In the genomic region with DNA sequence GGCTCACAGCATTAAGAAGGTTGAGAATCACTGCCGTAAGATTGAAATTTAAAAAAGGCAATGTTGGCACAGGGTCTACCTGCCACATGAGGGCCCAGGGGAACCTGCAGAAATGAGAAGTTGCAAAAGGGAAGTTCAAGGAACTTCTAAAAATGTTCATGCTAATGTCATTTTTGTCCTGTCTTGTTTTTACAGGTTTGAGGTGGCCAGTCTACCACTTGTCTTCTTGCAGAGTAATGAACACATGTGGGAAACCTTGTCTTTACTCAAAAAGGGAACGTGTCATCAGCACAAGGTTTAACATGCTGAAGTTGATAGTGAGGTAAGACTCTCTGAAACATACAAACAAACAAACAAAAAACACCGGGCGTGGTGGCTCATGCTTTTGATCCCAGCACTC, we compare ENCODE assay signal across 27 mouse cellular contexts.
A peak's percentile ranks its signal among the peaks of the same experiment; 100 is the strongest.
DNase-seq lines count a peak whose midpoint lies in the region; TF ChIP-seq lines count a peak whose summit lies in the region.
"Had no signal": no experiment of that assay in that cellular context is flagged by ENCODE, and none has a peak within 500 bp of the region (broad histone marks: within the 10 kb centered on the region; RNA-seq: fewer than 3 reads in every experiment).

No protein-coding gene starts in this region.

- TF ChIP-seq RAD21 in MEL (IDR thresholded peaks at IDR 0.05; ENCODE audit: low read depth, low read length) = no peak

- TF ChIP-seq CTCF in MEL (IDR thresholded peaks at IDR 0.05 in 2 of 3, conservative IDR thresholded peaks at IDR 0.05 in 1 of 3; ENCODE audit: control insufficient read depth in 1 of 3, insufficient read depth in 1 of 3, low read depth in 2 of 3, low read length in 3 of 3, poor library complexity in 1 of 3, severe bottlenecking in 1 of 3) = no peak

- no peak for TF ChIP-seq POLR2A in MEL (IDR thresholded peaks at IDR 0.05; ENCODE audit: control insufficient read depth in 1 of 2, insufficient read depth in 1 of 2, low read depth in 1 of 2, low read length in 2 of 2, poor library complexity in 1 of 2)

- H3K36me3 ChIP-seq in MEL (ENCODE audit: control insufficient read depth in 1 of 2, insufficient read depth in 2 of 2, low read length in 2 of 2) = peaks cover 0 to 5% of the 10 kb centered on the region in 2 experiments; a peak in 2 of 4 replicates
- no peaks in the 10 kb centered on the region for H3K36me3 ChIP-seq in splenic B cell, adult 2 months (ENCODE audit: control insufficient read depth, insufficient read depth, low read length, poor library complexity, severe bottlenecking)
- H3K36me3 ChIP-seq: embryonic facial prominence, embryonic 10.5 days; embryonic facial prominence, embryonic 13.5 days; forebrain, embryonic 12.5 days; forebrain, embryonic 15.5 days; G1E; heart, embryonic 10.5 days; heart, embryonic 13.5 days had no signal

- no peaks in the 10 kb centered on the region for H3K79me2 ChIP-seq in MEL (ENCODE audit: control insufficient read depth, insufficient read depth, low read length, poor library complexity)

- peaks cover 5 to 21% of the 10 kb centered on the region in 2 experiments; a peak in 3 of 4 replicates for H3K27me3 ChIP-seq in MEL (ENCODE audit: control insufficient read depth in 1 of 2, insufficient read depth in 2 of 2, low read length in 2 of 2)
- H3K27me3 ChIP-seq in splenic B cell, adult 2 months (ENCODE audit: control insufficient read depth, insufficient read depth, low read length, poor library complexity, severe bottlenecking) = no peaks in the 10 kb centered on the region
- H3K27me3 ChIP-seq: embryonic facial prominence, embryonic 13.5 days; forebrain, embryonic 12.5 days; forebrain, embryonic 15.5 days; heart, embryonic 13.5 days had no signal

- no peak overlapping the region for H3K27ac ChIP-seq in MEL (ENCODE audit: control insufficient read depth, low read depth, low read length)
- H3K27ac ChIP-seq: embryonic facial prominence, embryonic 10.5 days; embryonic facial prominence, embryonic 13.5 days; forebrain, embryonic 12.5 days; forebrain, embryonic 15.5 days; heart, embryonic 10.5 days; heart, embryonic 13.5 days; hindbrain, embryonic 14.5 days; hindbrain, postnatal 0 days had no signal

- no peaks in the 10 kb centered on the region for H3K9me3 ChIP-seq in MEL (replicated peaks; ENCODE audit: insufficient read depth, low read length)
- H3K9me3 ChIP-seq: embryonic facial prominence, embryonic 10.5 days; embryonic facial prominence, embryonic 13.5 days; forebrain, embryonic 12.5 days; forebrain, embryonic 15.5 days; G1E; heart, embryonic 10.5 days; heart, embryonic 13.5 days had no signal

- no peak overlapping the region for H3K4me3 ChIP-seq in MEL (ENCODE audit: control insufficient read depth in 1 of 2, insufficient read depth in 1 of 2, low read depth in 2 of 2, low read length in 2 of 2)
- H3K4me3 ChIP-seq: embryonic facial prominence, embryonic 10.5 days; embryonic facial prominence, embryonic 13.5 days; erythroblast, embryonic 14.5 days; forebrain, embryonic 12.5 days; forebrain, embryonic 15.5 days; heart, embryonic 10.5 days; heart, embryonic 13.5 days had no signal

- H3K4me1 ChIP-seq in MEL (ENCODE audit: control insufficient read depth in 1 of 2, insufficient read depth in 2 of 2, low read length in 2 of 2) = peaks cover 0 to 11% of the 10 kb centered on the region in 2 experiments; a peak in 2 of 4 replicates
- H3K4me1 ChIP-seq: embryonic facial prominence, embryonic 10.5 days; embryonic facial prominence, embryonic 13.5 days; forebrain, embryonic 12.5 days; forebrain, embryonic 15.5 days; heart, embryonic 10.5 days; heart, embryonic 13.5 days had no signal

- peak; percentile 41 to 46 for DNase-seq in spleen, postnatal 36 days (ENCODE audit: low spot score in 2 of 2)
- no peak for DNase-seq in spleen, postnatal 4 days (ENCODE audit: low spot score in 2 of 2)
- DNase-seq in MEL (ENCODE audit: low read depth, low spot score) = peak; percentile 18
- DNase-seq in splenic B cell, adult 2 months (ENCODE audit: low read depth, low spot score) = peak; percentile 61
- no peak for DNase-seq in heart, adult 9 months (ENCODE audit: low spot score in 2 of 2)
- DNase-seq in adipocyte (ENCODE audit: low spot score) = no peak
- DNase-seq: adrenal gland, adult 2 months; adrenal gland, postnatal 25 days; cerebellum, adult 11-12 months; cerebellum, adult 8-10 months; cerebellum, postnatal 10 days; cerebellum, postnatal 36 days; embryo, embryonic 11 days; gastrocnemius, postnatal 25 days; heart, adult 18-20 months; heart, postnatal 14 days; heart, postnatal 4 days had no signal

- TF ChIP-seq EP300 in MEL (IDR thresholded peaks at IDR 0.05; ENCODE audit: low read depth in 1 of 2, low read length in 2 of 2) = no peak

- no peak overlapping the region for H3K9ac ChIP-seq in MEL (ENCODE audit: control insufficient read depth, low read depth, low read length, poor library complexity, severe bottlenecking)
- H3K9ac ChIP-seq: embryonic facial prominence, embryonic 13.5 days; forebrain, embryonic 12.5 days; forebrain, embryonic 15.5 days; heart, embryonic 13.5 days; hindbrain, embryonic 14.5 days had no signal

TF ChIP-seq in MEL, 35 proteins besides CTCF, POLR2A, EP300 and RAD21:
- TF ChIP-seq GATA1 (IDR thresholded peaks at IDR 0.05; ENCODE audit: low read depth, low read length) (no peak), MXI1 (IDR thresholded peaks at IDR 0.05; ENCODE audit: low read depth, low read length) (no peak), NELFE (IDR thresholded peaks at IDR 0.05; ENCODE audit: low read depth, low read length) (no peak), ELF1 (IDR thresholded peaks at IDR 0.05; ENCODE audit: low read depth, low read length) (no peak), TCF12 (IDR thresholded peaks at IDR 0.05; ENCODE audit: low read depth, low read length) (no peak), TBP (IDR thresholded peaks at IDR 0.05; ENCODE audit: low read depth, low read length) (no peak), ZMIZ1 (IDR thresholded peaks at IDR 0.05; ENCODE audit: low read depth, low read length) (no peak), ZC3H11A (IDR thresholded peaks at IDR 0.05; ENCODE audit: low read depth, low read length) (no peak), E2F4 (IDR thresholded peaks at IDR 0.05; ENCODE audit: borderline replicate concordance, low read depth, low read length) (no peak), NRF1 (IDR thresholded peaks at IDR 0.05; ENCODE audit: insufficient read depth, low read depth, low read length, poor library complexity, severe bottlenecking) (no peak), ZNF384 (IDR thresholded peaks at IDR 0.05; ENCODE audit: low read depth, low read length) (no peak), HCFC1 (IDR thresholded peaks at IDR 0.05; ENCODE audit: low read depth, low read length) (no peak), USF2 (IDR thresholded peaks at IDR 0.05; ENCODE audit: borderline replicate concordance in 1 of 2, insufficient read depth in 1 of 2, low read depth in 1 of 2, low read length in 2 of 2) (no peak), MYC (IDR thresholded peaks at IDR 0.05; ENCODE audit: low read depth, low read length) (no peak), ZKSCAN1 (IDR thresholded peaks at IDR 0.05; ENCODE audit: low read depth, low read length) (no peak)
TF ChIP-seq in MEL: peak in this region for 0.

Comparison
In these comparisons a context has a peak if more than half of its experiments do, and no peak if none do; other contexts are left out.
1. DNase-seq: peak in spleen, postnatal 36 days (2 of 2), MEL (single experiment) and splenic B cell, adult 2 months (single experiment); none in spleen, postnatal 4 days (0 of 2), heart, adult 9 months (0 of 2) and adipocyte (single experiment).